Mouse (Mus musculus): ENCODE measurements around the gene Hadha.

- TF ChIP-seq POLR2A (IDR thresholded peaks at IDR 0.05; ENCODE audit: borderline replicate concordance, insufficient read depth, low read length) (no peak), CTCF (IDR thresholded peaks at IDR 0.05; ENCODE audit: borderline replicate concordance, insufficient read depth, low read depth, low read length) (no peak)
Measured at GRCm38 (mm10) chr5:30195340-30195739, 40.4 kb upstream of the Hadha start.
